Mouse (Mus musculus) forebrain, embryonic 13.5 days (tissue): ENCODE measurements at regions not wholly inside any gene's neighbourhood (a gene's known extent, or its start where the extent isn't known, plus 50 kb on each side); places are given as distances from the start of the nearest gene placed in this dataset.
"Not testable (repeated sequence)": the region's sequence is repeated elsewhere in the genome, so short reads cannot be mapped to it uniquely, and the experiment has no call there.

Experiments
- ATAC-seq: fragments of 200-750 bp; cut with Nextera tagmentation; 2 replicates; pipeline ENCODE4 v1.8.0; 2017
- H3K27ac ChIP-seq: fragments of 300-500 bp; sonication (generic); 2 replicates; pipeline ENCODE4 v1.5.1; 2015; ENCODE audit warnings: inconsistent platforms, mild to moderate bottlenecking, moderate library complexity
- H3K27me3 ChIP-seq: fragments of 300-500 bp; sonication (generic); 2 replicates; pipeline ENCODE4 v1.6.1; 2015; ENCODE audit warnings: mild to moderate bottlenecking, inconsistent platforms
- H3K36me3 ChIP-seq: fragments of 300-500 bp; sonication (generic); 2 replicates; pipeline ENCODE4 v1.6.1; 2015; ENCODE audit warnings: mild to moderate bottlenecking, inconsistent platforms; ENCODE audit not compliant: poor library complexity, severe bottlenecking
- H3K4me1 ChIP-seq: fragments of 300-500 bp; sonication (generic); 2 replicates; pipeline ENCODE4 v1.6.1; 2015; ENCODE audit warnings: inconsistent platforms
- H3K4me2 ChIP-seq: fragments of 300-500 bp; sonication (generic); 2 replicates; pipeline ENCODE4 v1.6.1; 2015; ENCODE audit warnings: inconsistent platforms, mild to moderate bottlenecking, moderate library complexity
- H3K4me3 ChIP-seq: fragments of 300-500 bp; sonication (generic); 2 replicates; pipeline ENCODE4 v1.5.1; 2015; ENCODE audit warnings: mild to moderate bottlenecking, inconsistent platforms
- H3K9ac ChIP-seq: fragments of 300-500 bp; sonication (generic); 2 replicates; pipeline ENCODE4 v1.6.1; 2015; ENCODE audit warnings: mild to moderate bottlenecking, inconsistent platforms
- H3K9me3 ChIP-seq: fragments of 300-500 bp; sonication (generic); replicated peaks from 2 replicates; pipeline ENCODE4 v1.6.1; 2016; ENCODE audit warnings: inconsistent platforms
- WGBS: fragments of 180-500 bp; shearing (Covaris S2); methylation state at CpG from one replicate; pipeline ENCODE4 v1.1.7; 2015; 5-methylcytosine and 5-hydroxymethylcytosine counted together

DNA sequence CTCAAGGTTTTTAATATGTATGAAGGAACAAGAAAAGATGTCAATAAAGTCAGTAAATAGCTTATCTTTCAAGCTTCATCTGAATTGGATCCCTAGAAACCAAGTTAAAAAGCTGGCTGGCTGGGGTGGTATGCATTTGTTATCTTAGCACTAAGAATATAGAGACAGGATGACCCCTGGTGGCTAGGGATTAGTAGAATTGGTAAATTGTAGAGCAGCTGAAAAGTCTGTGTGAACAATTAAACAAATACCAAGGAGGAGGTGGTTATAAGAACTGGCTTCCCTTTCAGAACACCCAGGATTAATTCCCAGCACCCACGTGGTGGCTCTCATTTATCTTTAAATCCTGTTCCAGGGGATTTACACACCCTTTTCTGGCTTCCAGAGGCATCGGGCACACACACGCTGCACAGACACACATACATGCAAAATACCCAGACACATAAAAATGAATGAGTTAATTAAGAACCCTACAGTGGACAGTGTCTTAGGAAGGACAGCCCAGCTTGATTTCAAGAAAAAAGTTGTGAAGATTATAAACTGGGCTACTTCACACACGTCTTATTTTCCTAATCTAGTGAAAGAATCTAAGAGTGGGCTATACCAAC lies 170.5 kb downstream of the Pdzph1 start:
- 0 out of 2 replicates have a peak, but pooled peaks have one; percentile 58 for ATAC-seq
- Histone ChIP-seq H3K36me3 (no peaks in the 10 kb centered on the region), H3K27me3 (no peaks in the 10 kb centered on the region), H3K9ac (no peak overlapping the region), H3K4me3 (no peak overlapping the region), H3K4me1 (no peaks in the 10 kb centered on the region), H3K9me3 (no peaks in the 10 kb centered on the region), H3K27ac (no peak overlapping the region), H3K4me2 (no peak overlapping the region)
- WGBS, result 22% methylated on average over 4 of the region's 4 CpGs

DNA sequence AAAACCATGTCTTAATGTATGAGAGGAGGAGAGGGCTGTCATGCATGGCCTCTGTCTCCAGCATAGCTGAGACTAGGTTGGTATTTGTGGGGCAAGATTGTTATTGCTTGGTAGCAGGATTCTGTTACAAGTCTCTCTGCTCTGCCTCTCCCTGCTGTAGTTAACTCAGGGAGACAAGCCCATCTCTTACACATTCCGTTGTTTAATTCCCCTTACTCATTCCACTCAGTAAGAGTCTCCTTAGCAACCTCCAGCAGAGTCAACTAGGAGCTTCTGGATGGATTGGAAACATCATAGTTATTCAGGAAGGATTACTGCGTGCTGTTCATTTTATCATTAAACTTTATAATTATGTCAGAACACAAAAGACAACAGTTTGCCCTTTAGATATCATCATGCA lies 171.8 kb downstream of the Pdzph1 start:
- Histone ChIP-seq H3K9ac (no peak overlapping the region), H3K27ac (no peak overlapping the region), H3K36me3 (no peaks in the 10 kb centered on the region), H3K27me3 (no peaks in the 10 kb centered on the region), H3K4me2 (no peak overlapping the region), H3K9me3 (no peaks in the 10 kb centered on the region), H3K4me3 (no peak overlapping the region), H3K4me1 (no peaks in the 10 kb centered on the region)
- ATAC-seq, result no peak
- WGBS, result 50% methylated on average over 2 of the region's 2 CpGs

DNA sequence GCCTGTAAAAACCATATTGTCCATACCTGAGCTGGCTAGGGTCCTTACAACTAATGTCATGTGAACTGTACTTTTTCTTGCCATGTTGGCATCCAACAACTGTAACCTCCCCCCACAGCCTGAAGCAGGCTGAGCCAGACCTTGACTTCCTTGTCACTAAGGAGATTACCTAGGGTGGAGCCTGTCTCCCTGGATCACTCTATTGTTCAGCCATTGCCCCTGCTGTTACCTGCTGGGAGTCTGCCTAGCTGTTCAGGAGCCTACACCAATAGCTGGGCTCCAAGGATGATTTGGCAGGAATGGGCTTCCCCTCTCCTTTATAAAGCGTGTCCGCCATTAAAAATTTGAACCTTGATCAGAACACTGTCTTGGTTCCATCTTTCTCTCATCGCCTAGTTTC lies 215.7 kb downstream of the Pdzph1 start:
- ATAC-seq, H3K9me3 ChIP-seq, H3K4me1 ChIP-seq, H3K9ac ChIP-seq, H3K4me3 ChIP-seq, H3K27ac ChIP-seq, H3K36me3 ChIP-seq, H3K4me2 ChIP-seq, H3K27me3 ChIP-seq: not testable (repeated sequence)
- WGBS, result 63% methylated on average over 3 of the region's 3 CpGs

DNA sequence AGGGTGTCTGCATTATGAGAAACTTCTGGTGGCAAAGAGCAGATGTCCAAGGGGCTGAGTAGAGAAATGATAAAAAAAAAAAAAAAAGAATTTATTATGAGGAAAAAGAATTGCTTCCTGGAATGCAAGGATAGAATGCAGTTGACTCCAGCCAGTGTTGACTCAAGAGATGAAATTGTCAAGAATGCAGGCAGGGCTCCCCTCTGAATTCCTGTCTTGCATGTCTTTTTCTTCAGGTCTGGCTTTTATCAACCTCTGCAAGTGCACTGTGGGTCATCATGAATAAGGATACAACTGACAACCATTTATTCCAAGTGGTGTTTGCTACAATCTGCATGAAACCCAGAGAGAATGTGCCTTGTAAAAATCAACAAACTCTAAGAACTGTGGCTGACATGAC lies 217.6 kb downstream of the Pdzph1 start:
- no peak overlapping the region for H3K4me2 ChIP-seq
- no peak for ATAC-seq

DNA sequence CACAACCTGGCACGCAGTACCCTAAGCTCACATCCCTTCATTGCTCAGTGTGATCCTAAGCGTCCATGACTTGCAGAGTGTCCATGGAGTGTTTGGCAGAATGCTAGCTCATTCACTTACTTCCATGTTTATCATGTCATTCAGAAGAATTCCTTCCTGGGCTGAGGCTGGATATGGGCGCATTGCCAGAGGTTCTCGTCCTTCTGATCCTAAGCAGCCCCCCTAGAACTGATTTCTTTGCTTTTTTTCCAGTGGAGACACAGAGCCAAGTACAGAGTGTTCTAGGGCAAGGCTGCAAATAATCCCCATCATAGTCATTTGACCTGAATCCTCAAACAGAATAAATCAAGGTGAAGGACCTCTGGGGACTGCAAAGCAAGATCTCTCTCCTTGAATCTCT lies 226.0 kb downstream of the Pdzph1 start:
- Histone ChIP-seq H3K9me3 (no peaks in the 10 kb centered on the region), H3K4me1 (no peaks in the 10 kb centered on the region), H3K9ac (no peak overlapping the region), H3K27ac (no peak overlapping the region), H3K36me3 (no peaks in the 10 kb centered on the region), H3K4me3 (no peak overlapping the region), H3K27me3 (no peaks in the 10 kb centered on the region), H3K4me2 (no peak overlapping the region)
- no peak for ATAC-seq
- WGBS, result 88% methylated on average over 4 of the region's 4 CpGs

More for the DNA sequence above, 217.6 kb downstream of the Pdzph1 start:
- Histone ChIP-seq H3K9me3 (no peaks in the 10 kb centered on the region), H3K4me1 (no peaks in the 10 kb centered on the region), H3K27ac (no peak overlapping the region), H3K36me3 (no peaks in the 10 kb centered on the region), H3K4me3 (no peak overlapping the region), H3K27me3 (no peaks in the 10 kb centered on the region), H3K9ac (no peak overlapping the region)

DNA sequence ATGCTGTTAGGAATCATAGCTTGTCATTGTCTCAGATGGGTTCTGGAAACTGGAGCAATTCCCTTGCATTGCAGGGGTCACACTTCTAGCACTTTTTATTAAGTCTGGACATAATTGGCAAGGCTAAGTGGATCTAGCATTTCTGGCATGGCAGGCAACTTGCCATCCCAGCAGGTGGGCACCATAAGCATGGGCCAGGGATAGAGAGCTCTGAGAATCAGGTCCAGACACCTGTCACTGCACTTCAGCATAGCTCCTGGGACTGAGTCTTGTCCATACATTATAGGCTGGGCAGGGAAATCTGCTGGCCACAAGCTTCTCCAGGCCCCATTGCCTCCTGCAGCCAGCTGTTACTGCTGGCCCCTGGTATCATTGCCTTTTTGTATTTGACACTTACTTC lies 242.2 kb downstream of the Pdzph1 start:
- H3K27ac ChIP-seq, result no peak overlapping the region
- 0 out of 2 replicates have a peak, but pooled peaks cover 4% of the 10 kb centered on the region for H3K4me1 ChIP-seq
- no peak overlapping the region for H3K4me2 ChIP-seq
- H3K9ac ChIP-seq, result no peak overlapping the region
- no peaks in the 10 kb centered on the region for H3K9me3 ChIP-seq
- no peaks in the 10 kb centered on the region for H3K27me3 ChIP-seq
- H3K4me3 ChIP-seq, result no peak overlapping the region
- no peaks in the 10 kb centered on the region for H3K36me3 ChIP-seq
- ATAC-seq, result peak; percentile 30; the same call in 1 of the 2 replicates

DNA sequence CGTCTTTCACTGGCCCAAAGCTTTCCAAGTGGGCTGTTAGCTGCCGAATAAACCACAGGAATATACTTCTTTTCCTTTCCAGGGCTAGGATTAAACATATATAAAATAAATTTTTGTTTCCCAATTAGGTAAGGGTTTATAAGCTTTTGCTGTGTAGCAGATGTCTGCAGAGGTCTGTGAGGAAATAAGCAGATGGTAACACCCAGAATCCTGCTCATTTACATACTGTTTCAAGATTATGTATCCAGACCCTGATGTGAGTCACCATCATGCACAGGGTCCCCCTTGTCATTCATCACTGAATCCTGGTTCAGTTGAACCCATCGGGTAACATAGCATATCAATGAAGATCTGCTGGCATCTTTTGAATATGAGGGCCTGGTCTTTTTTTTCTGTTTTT lies 242.9 kb downstream of the Pdzph1 start:
- no peak overlapping the region for H3K27ac ChIP-seq
- no peak overlapping the region for H3K9ac ChIP-seq
- no peaks in the 10 kb centered on the region for H3K9me3 ChIP-seq
- ATAC-seq, result peak; percentile 70; the same call in 1 of the 2 replicates
- WGBS, result 82% methylated on average over 3 of the region's 3 CpGs
- no peak overlapping the region for H3K4me2 ChIP-seq
- no peaks in the 10 kb centered on the region for H3K27me3 ChIP-seq
- no peak overlapping the region for H3K4me3 ChIP-seq
- no peaks in the 10 kb centered on the region for H3K36me3 ChIP-seq
- 0 out of 2 replicates have a peak, but pooled peaks cover 4% of the 10 kb centered on the region for H3K4me1 ChIP-seq

DNA sequence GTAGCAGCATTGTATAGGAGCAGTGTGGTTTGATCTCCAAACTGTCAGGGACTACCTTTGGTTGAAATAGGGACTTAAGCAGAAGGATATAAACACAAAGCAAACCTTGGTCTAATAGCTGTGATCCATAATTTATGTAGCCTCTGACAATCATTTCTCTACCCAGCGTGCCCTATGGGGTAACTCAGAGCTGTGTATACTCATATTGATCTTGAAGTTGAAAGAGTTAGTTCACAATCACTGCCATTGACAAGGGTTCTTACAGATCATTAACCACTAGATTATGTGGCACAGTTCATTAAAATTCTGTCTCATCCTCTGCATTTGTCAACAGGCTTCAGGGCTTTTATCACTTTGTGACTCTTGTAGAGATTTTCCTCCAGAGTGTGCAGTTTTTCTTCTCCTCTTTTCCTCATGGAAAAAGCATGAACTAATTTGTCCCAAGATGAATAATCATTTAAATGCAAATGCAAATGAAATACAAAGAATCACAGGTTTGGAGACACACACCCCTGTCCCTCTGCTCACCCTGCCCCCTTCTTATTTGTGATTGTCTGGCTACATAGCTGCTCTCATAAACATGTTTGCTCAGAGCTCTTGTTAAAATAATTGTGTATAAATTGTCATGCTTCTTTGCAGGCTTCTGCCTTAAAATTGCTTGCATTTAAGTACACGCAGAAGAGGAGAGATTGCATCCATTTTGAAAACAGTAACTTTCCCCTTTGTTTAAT lies 280.3 kb downstream of the Pdzph1 start:
- Histone ChIP-seq H3K9ac (no peak overlapping the region), H3K4me2 (no peak overlapping the region), H3K27me3 (no peaks in the 10 kb centered on the region), H3K9me3 (no peaks in the 10 kb centered on the region), H3K4me1 (peaks cover 5% of the 10 kb centered on the region; the same call in 1 of the 2 replicates), H3K36me3 (no peaks in the 10 kb centered on the region), H3K4me3 (no peak overlapping the region), H3K27ac (no peak overlapping the region)
- ATAC-seq, result no peak
- WGBS, result 51% methylated on average over 2 of the region's 2 CpGs

DNA sequence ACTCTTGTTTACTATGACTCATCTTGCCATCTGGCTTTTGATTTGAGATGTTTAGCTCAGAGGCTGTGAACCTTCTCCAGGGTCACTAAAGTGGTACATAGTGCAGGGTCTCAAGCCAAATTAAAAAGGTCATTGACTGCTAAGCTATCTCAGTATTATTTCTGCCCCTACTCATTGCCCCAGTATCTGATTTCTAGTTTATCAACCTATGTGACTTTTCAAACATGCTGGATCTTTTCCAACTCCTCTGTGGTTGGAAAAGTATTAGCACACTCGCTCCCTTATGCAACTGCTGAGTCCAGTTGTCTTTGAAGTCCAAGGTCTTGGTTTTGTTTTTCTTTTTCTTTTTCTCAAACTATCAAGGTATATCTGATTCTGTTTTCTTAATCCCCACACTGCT lies 301.0 kb downstream of the Pdzph1 start:
- H3K27ac ChIP-seq, result no peak overlapping the region
- H3K4me2 ChIP-seq, result no peak overlapping the region
- H3K4me3 ChIP-seq, result no peak overlapping the region
- H3K4me1 ChIP-seq, result no peaks in the 10 kb centered on the region
- WGBS, result 87% methylated on average over 1 of the region's 1 CpGs
- H3K9me3 ChIP-seq, result no peaks in the 10 kb centered on the region
- no peaks in the 10 kb centered on the region for H3K36me3 ChIP-seq
- no peak for ATAC-seq
- H3K27me3 ChIP-seq, result no peaks in the 10 kb centered on the region
- no peak overlapping the region for H3K9ac ChIP-seq

DNA sequence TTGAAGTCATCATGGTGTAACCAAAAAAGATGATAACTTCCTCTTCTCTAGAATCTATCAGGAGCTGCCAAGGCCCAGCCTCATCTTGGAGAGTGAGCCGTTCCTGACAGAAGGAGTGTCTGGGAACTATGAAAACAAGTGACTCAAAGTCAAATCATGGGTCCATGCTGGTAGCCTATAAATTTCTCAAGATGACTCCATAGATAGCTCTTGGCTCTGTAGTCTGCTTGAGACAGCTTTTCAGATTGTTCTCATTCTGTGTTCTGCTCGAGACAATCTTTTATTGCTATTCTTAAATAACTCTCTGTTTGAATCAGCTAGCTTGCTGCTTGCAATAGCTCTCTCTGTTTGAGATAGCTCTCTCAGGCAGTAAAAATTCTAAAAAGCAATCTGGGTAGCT lies 318.9 kb downstream of the Pdzph1 start:
- ATAC-seq, result no peak

DNA sequence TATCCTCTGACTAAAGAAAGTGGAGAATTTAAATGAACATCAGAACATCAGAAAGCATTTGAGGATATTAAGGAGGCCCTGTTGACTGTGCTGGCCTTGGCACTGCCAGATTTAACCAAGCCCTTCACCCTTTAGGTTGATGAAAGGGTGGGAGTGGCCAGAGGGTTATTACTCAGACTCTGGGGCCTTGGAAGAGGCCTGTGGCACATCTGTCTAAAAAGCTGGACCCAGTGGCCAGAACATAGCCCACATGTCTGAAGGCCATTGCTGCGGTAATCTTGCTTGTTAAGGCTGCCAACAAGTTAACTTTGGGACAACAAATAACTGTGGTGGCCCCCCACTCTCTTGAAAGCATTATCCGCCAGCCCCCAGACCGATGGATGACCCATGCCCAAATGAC lies 323.1 kb downstream of the Pdzph1 start:
- WGBS, result 98% methylated on average over 3 of the region's 3 CpGs
- H3K4me1 ChIP-seq, result no peaks in the 10 kb centered on the region
- no peak overlapping the region for H3K4me2 ChIP-seq
- no peak overlapping the region for H3K9ac ChIP-seq
- no peaks in the 10 kb centered on the region for H3K27me3 ChIP-seq
- H3K36me3 ChIP-seq, result no peaks in the 10 kb centered on the region
- H3K4me3 ChIP-seq, result no peak overlapping the region
- no peaks in the 10 kb centered on the region for H3K9me3 ChIP-seq
- no peak overlapping the region for H3K27ac ChIP-seq
- no peak for ATAC-seq

More for the DNA sequence above, 318.9 kb downstream of the Pdzph1 start:
- no peak overlapping the region for H3K4me3 ChIP-seq
- no peaks in the 10 kb centered on the region for H3K27me3 ChIP-seq
- no peak overlapping the region for H3K4me2 ChIP-seq
- no peaks in the 10 kb centered on the region for H3K4me1 ChIP-seq
- no peak overlapping the region for H3K27ac ChIP-seq
- no peak overlapping the region for H3K9ac ChIP-seq
- 66% methylated on average over 2 of the region's 2 CpGs for WGBS
- no peaks in the 10 kb centered on the region for H3K36me3 ChIP-seq
- H3K9me3 ChIP-seq, result no peaks in the 10 kb centered on the region

DNA sequence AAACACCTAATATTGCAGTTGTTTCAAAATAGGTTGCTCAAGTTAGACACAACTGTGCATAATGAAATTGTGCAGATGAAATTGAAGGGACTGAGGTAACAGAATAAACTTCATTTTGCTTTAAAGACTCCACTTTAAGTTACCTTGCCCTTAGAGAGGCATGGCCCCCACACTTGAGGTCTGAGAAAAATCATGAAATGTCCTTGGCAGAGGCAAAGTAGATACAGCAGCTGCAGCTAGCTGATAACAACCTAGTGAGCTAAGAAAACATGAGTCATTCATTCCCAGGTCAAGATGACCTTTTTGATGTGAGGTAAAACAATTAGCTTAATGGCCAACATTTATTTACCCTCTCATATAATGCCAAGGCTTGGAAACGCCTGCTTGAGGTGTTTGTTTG lies 347.4 kb downstream of the Pdzph1 start:
- no peak for ATAC-seq
- WGBS, result 72% methylated on average over 1 of the region's 1 CpGs

DNA sequence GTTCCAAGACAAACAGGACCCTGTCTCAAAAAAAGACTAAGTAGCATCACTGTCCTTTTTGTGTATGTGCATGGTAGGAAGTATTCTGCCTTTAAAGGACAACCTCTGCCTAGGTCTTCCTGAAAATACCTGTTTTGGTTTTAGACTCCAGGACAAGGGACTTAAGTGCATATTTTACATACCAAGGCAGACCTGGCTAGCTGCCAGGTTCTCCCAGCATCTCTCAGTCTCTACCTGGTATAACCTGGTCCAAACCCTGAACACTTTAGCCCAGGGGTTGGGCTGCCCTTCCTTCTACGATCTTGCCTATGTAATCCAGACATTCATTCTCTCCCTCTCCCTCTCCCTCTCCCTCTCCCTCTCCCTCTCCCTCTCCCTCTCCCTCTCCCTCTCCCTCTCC lies 348.9 kb downstream of the Pdzph1 start:
- no peak overlapping the region for H3K4me2 ChIP-seq
- 81% methylated on average over 1 of the region's 1 CpGs for WGBS
- H3K4me1 ChIP-seq, result no peaks in the 10 kb centered on the region
- no peak for ATAC-seq
- no peak overlapping the region for H3K4me3 ChIP-seq
- H3K9me3 ChIP-seq, result no peaks in the 10 kb centered on the region
- H3K9ac ChIP-seq, result no peak overlapping the region
- no peaks in the 10 kb centered on the region for H3K36me3 ChIP-seq
- H3K27ac ChIP-seq, result no peak overlapping the region
- H3K27me3 ChIP-seq, result no peaks in the 10 kb centered on the region

More for the DNA sequence above, 347.4 kb downstream of the Pdzph1 start:
- Histone ChIP-seq H3K4me3 (no peak overlapping the region), H3K27me3 (no peaks in the 10 kb centered on the region), H3K9ac (no peak overlapping the region), H3K36me3 (no peaks in the 10 kb centered on the region), H3K4me1 (no peaks in the 10 kb centered on the region), H3K4me2 (no peak overlapping the region), H3K9me3 (no peaks in the 10 kb centered on the region), H3K27ac (no peak overlapping the region)
